Mouse (Mus musculus): Measurements from ENCODE around the gene Ech1. TPM values are rescaled to one million over a fixed set of nuclear protein-coding genes. Genes with fewer than 3 reads are reported as not detected.

The Ech1 gene
- total and polyA plus RNA-seq, 3 experiments: 74.7 to 99.5 TPM; not detected in 1

GRCm38 (mm10) chr7:28791706-28792105 lies 33.3 kb upstream of the Ech1 start:
- TF ChIP-seq UBTF (IDR thresholded peaks at IDR 0.05; ENCODE audit: borderline replicate concordance, insufficient read depth, low read depth, low read length) (no peak), RAD21 (IDR thresholded peaks at IDR 0.05; ENCODE audit: low read depth, low read length) (no peak), GABPA (IDR thresholded peaks at IDR 0.05; ENCODE audit: low read depth, low read length) (no peak), EP300 (IDR thresholded peaks at IDR 0.05; ENCODE audit: low read depth in 1 of 2, low read length in 2 of 2) (no peak), ZMIZ1 (IDR thresholded peaks at IDR 0.05; ENCODE audit: low read depth, low read length) (no peak), CHD2 (IDR thresholded peaks at IDR 0.05; ENCODE audit: low read length) (no peak), USF1 (IDR thresholded peaks at IDR 0.05; ENCODE audit: low read depth, low read length) (no peak), MXI1 (IDR thresholded peaks at IDR 0.05; ENCODE audit: low read depth, low read length) (no peak), ZKSCAN1 (IDR thresholded peaks at IDR 0.05; ENCODE audit: low read depth, low read length) (no peak), TAL1 (IDR thresholded peaks at IDR 0.05; ENCODE audit: low read length) (no peak), POLR2A (IDR thresholded peaks at IDR 0.05; ENCODE audit: control insufficient read depth in 1 of 2, insufficient read depth in 1 of 2, low read depth in 1 of 2, low read length in 2 of 2, poor library complexity in 1 of 2) (no peak), TCF12 (IDR thresholded peaks at IDR 0.05; ENCODE audit: low read depth, low read length) (no peak), HCFC1 (IDR thresholded peaks at IDR 0.05; ENCODE audit: low read depth, low read length) (no peak)
- H3K9me3 ChIP-seq (replicated peaks; ENCODE audit: insufficient read depth, low read length): no peaks in the 10 kb centered on the region
- no peaks in the 10 kb centered on the region for H3K36me3 ChIP-seq (ENCODE audit: control insufficient read depth in 1 of 2, insufficient read depth in 2 of 2, low read length in 2 of 2)
- H3K27me3 ChIP-seq (ENCODE audit: control insufficient read depth in 1 of 2, insufficient read depth in 2 of 2, low read length in 2 of 2): no peaks in the 10 kb centered on the region
- H3K4me3 ChIP-seq (ENCODE audit: control insufficient read depth in 1 of 2, insufficient read depth in 1 of 2, low read depth in 2 of 2, low read length in 2 of 2): no peak overlapping the region
- no peak overlapping the region for H3K27ac ChIP-seq (ENCODE audit: control insufficient read depth, low read depth, low read length)
- H3K9ac ChIP-seq (ENCODE audit: control insufficient read depth, low read depth, low read length, poor library complexity, severe bottlenecking): no peak overlapping the region
- no peak for DNase-seq (ENCODE audit: low read depth, low spot score)
- H3K79me2 ChIP-seq (ENCODE audit: control insufficient read depth, insufficient read depth, low read length, poor library complexity): peaks cover 5% of the 10 kb centered on the region; the same call in 1 of the 2 replicates
- H3K4me1 ChIP-seq (ENCODE audit: control insufficient read depth in 1 of 2, insufficient read depth in 2 of 2, low read length in 2 of 2): peaks cover 0 to 5% of the 10 kb centered on the region in 2 experiments; a peak in 2 of 4 replicates

GRCm38 (mm10) chr7:28792391-28793185 lies 32.4 kb upstream of the Ech1 start:
- Histone ChIP-seq H3K4me3 (ENCODE audit: control insufficient read depth in 1 of 2, insufficient read depth in 1 of 2, low read depth in 2 of 2, low read length in 2 of 2) (no peak overlapping the region), H3K9ac (ENCODE audit: control insufficient read depth, low read depth, low read length, poor library complexity, severe bottlenecking) (no peak overlapping the region), H3K27ac (ENCODE audit: control insufficient read depth, low read depth, low read length) (no peak overlapping the region), H3K36me3 (ENCODE audit: control insufficient read depth in 1 of 2, insufficient read depth in 2 of 2, low read length in 2 of 2) (no peaks in the 10 kb centered on the region), H3K9me3 (replicated peaks; ENCODE audit: insufficient read depth, low read length) (no peaks in the 10 kb centered on the region), H3K79me2 (ENCODE audit: control insufficient read depth, insufficient read depth, low read length, poor library complexity) (peaks cover 9% of the 10 kb centered on the region; the same call in 1 of the 2 replicates), H3K4me1 (ENCODE audit: control insufficient read depth in 1 of 2, insufficient read depth in 2 of 2, low read length in 2 of 2) (peaks cover 0 to 7% of the 10 kb centered on the region in 2 experiments; a peak in 2 of 4 replicates), H3K27me3 (ENCODE audit: control insufficient read depth in 1 of 2, insufficient read depth in 2 of 2, low read length in 2 of 2) (no peaks in the 10 kb centered on the region)
- TF ChIP-seq SMC3 (IDR thresholded peaks at IDR 0.05; ENCODE audit: low read depth, low read length) (no peak), CTCF (IDR thresholded peaks at IDR 0.05 in 2 of 3, conservative IDR thresholded peaks at IDR 0.05 in 1 of 3; ENCODE audit: control insufficient read depth in 1 of 3, insufficient read depth in 1 of 3, low read depth in 2 of 3, low read length in 3 of 3, poor library complexity in 1 of 3, severe bottlenecking in 1 of 3) (peak in 1 of 3 experiments; percentile 3; a peak in 1 of 6 replicates), GATA1 (IDR thresholded peaks at IDR 0.05; ENCODE audit: low read depth, low read length) (no peak)
- no peak for DNase-seq (ENCODE audit: low read depth, low spot score)
